Mouse (Mus musculus): ENCODE measurements around the gene Plin5. TPM values are rescaled to one million over a fixed set of nuclear protein-coding genes. Genes with fewer than 3 reads are reported as not detected.

Gene Plin5
- polyA plus RNA-seq, 1 experiment from 2014 or later, result not detected

- H3K4me3 ChIP-seq (replicated peaks), result no peak overlapping the region
- no peak overlapping the region for H3K9ac ChIP-seq
- peaks cover 15% of the 10 kb centered on the region for H3K4me1 ChIP-seq
- no peak overlapping the region for H3K27ac ChIP-seq
- no peaks in the 10 kb centered on the region for H3K9me3 ChIP-seq
- peaks cover 9% of the 10 kb centered on the region; the same call in 1 of the 2 replicates for H3K36me3 ChIP-seq (replicated peaks)
- no peak for ATAC-seq (ENCODE audit: low FRiP score)
- 89% methylated on average over 10 of the region's 10 CpGs for WGBS
- no peak overlapping the region for H3K4me2 ChIP-seq
- peaks cover 26% of the 10 kb centered on the region for H3K27me3 ChIP-seq
Measured at GRCm38 (mm10) chr17:56131136-56131535, 13.7 kb upstream of the Plin5 start.

- peaks cover 12% of the 10 kb centered on the region; the same call in 1 of the 2 replicates for H3K36me3 ChIP-seq (replicated peaks)
- H3K27me3 ChIP-seq, result peaks cover 36% of the 10 kb centered on the region
- whole genome bisulfite sequencing, result 89% methylated on average over 15 of the region's 15 CpGs
- ATAC-seq (ENCODE audit: low FRiP score), result no peak
- no peak overlapping the region for H3K4me2 ChIP-seq
- H3K9me3 ChIP-seq, result no peaks in the 10 kb centered on the region; the same call in 1 of the 2 replicates
- peaks cover 10% of the 10 kb centered on the region for H3K4me1 ChIP-seq
- no peak overlapping the region for H3K9ac ChIP-seq
- no peak overlapping the region for H3K4me3 ChIP-seq (replicated peaks)
- no peak overlapping the region for H3K27ac ChIP-seq
Measured at GRCm38 (mm10) chr17:56128246-56128645, 10.8 kb upstream of the Plin5 start.

DNA sequence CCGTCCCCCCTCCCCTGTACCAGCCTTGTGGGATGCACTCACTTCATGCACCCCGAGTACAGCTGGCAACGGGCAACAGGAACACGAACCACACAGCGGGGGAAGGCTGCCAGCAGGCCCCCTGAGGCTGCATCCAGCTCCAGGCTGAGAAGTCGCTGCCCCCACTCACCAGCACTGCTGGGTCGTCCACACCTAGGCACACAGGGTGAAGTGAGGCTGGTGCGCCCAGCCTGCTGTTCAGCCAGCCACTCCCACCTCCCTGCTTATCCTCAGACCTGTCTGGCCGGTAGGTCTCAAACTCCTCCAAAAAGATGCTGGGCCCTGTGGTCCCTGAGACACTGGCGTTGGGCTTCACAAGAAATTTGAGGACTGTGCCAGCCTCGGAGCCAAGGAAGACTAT is 8.8 kb upstream of the Plin5 start:
- Histone ChIP-seq H3K27ac (no peak overlapping the region), H3K27me3 (peaks cover 56% of the 10 kb centered on the region), H3K9ac (no peak overlapping the region), H3K36me3 (replicated peaks) (peaks cover 12% of the 10 kb centered on the region; the same call in 1 of the 2 replicates), H3K9me3 (peaks cover 9% of the 10 kb centered on the region), H3K4me1 (peaks cover 10% of the 10 kb centered on the region), H3K4me3 (replicated peaks) (no peak overlapping the region), H3K4me2 (no peak overlapping the region)
- WGBS, result 77% methylated on average over 11 of the region's 11 CpGs
- ATAC-seq (ENCODE audit: low FRiP score), result no peak

DNA sequence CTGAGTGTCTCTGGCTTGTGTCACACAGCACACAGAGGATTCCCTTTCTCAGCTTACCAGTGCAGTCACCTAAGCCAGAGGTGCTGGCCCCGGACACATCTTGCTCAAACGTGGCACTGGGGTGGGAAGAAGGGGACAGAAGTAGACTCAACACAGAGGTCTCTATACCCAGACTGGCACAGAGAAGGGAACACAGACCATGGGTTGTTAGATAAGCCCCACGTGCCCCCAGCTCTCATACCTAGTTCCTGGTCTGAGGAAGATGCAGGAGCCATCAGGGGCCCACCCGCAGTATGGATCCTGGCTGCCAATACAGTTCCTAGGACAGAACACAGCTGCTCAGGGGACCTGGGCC is 7.9 kb upstream of the Plin5 start:
- no peak overlapping the region for H3K4me2 ChIP-seq
- H3K36me3 ChIP-seq (replicated peaks), result peaks cover 4% of the 10 kb centered on the region; the same call in 1 of the 2 replicates
- ATAC-seq (ENCODE audit: low FRiP score), result no peak
- H3K4me1 ChIP-seq, result peaks cover 13% of the 10 kb centered on the region
- H3K9ac ChIP-seq, result no peak overlapping the region
- no peak overlapping the region for H3K27ac ChIP-seq
- peaks cover 66% of the 10 kb centered on the region for H3K27me3 ChIP-seq
- H3K4me3 ChIP-seq (replicated peaks), result no peak overlapping the region
- 85% methylated on average over 4 of the region's 4 CpGs for WGBS
- H3K9me3 ChIP-seq, result peaks cover 9% of the 10 kb centered on the region

GRCm38 (mm10) chr17:56124377-56125275 is 7.2 kb upstream of the Plin5 start:
- Histone ChIP-seq H3K4me1 (peaks cover 16% of the 10 kb centered on the region), H3K27me3 (peaks cover 72% of the 10 kb centered on the region), H3K9me3 (peaks cover 9% of the 10 kb centered on the region), H3K4me2 (peak overlapping the region; percentile 57), H3K9ac (peak overlapping the region; percentile 22), H3K36me3 (replicated peaks) (peaks cover 4% of the 10 kb centered on the region; the same call in 1 of the 2 replicates), H3K27ac (no peak overlapping the region), H3K4me3 (replicated peaks) (peak overlapping the region; percentile 36)
- WGBS, result 10% methylated on average over 59 of the region's 59 CpGs
- ATAC-seq (ENCODE audit: low FRiP score), result 0 out of 2 replicates have a peak, but pooled peaks have one; percentile 15

DNA sequence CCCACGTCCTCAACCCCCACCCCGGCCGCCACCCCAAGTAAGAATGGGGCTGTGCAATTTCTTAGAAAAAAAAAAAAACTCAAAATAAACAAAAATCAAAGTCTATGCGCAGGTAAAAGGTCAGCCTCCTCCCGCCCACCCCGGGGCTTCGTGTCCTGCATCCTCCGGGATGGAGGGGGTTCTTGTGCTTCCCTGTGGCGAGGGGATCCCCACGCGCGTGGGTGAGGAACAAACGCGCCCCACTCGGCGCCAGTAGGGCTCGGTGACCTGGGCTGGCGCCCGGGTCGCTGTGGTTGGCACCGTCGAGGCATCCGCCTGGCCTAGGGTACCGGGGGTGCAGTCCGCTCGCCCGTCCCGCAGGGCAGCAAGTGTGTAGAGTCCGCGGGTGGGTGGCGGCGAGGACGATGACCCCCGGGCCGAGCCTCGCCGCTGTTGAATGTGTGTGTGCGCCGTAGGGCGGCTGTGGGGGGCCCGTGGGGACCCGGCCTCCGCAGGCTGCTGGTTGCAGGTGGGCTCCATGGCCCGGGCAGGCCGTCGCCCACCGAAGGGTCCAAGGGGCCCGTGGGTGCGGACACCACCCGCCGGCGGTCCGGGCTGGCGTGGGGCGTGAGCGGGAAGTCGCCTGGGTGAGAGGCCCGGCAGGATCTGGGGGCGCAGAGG is 6.4 kb upstream of the Plin5 start:
- peaks cover 80% of the 10 kb centered on the region for H3K27me3 ChIP-seq
- H3K9ac ChIP-seq, result peak overlapping the region; percentile 22
- ATAC-seq (ENCODE audit: low FRiP score), result 0 out of 2 replicates have a peak, but pooled peaks have one; percentile 9
- H3K27ac ChIP-seq, result no peak overlapping the region
- H3K9me3 ChIP-seq, result peaks cover 9% of the 10 kb centered on the region
- peaks cover 4% of the 10 kb centered on the region; the same call in 1 of the 2 replicates for H3K36me3 ChIP-seq (replicated peaks)
- H3K4me3 ChIP-seq (replicated peaks), result peak overlapping the region; percentile 36
- WGBS, result 53% methylated on average over 59 of the region's 59 CpGs
- peaks cover 16% of the 10 kb centered on the region for H3K4me1 ChIP-seq
- H3K4me2 ChIP-seq, result peak overlapping the region; percentile 57

- no peak overlapping the region for H3K9ac ChIP-seq
- 94% methylated on average over 12 of the region's 12 CpGs for WGBS
Measured at GRCm38 (mm10) chr17:56123161-56123560, 5.8 kb upstream of the Plin5 start.

GRCm38 (mm10) chr17:56121826-56122225 is 4.4 kb upstream of the Plin5 start, which contains the start of gene Lrg1:
TSS of gene Lrg1 (minus strand) at chr17:56122001.
- H3K4me3 ChIP-seq (replicated peaks), result no peak within 1 kb of the TSS
- no peak within 1 kb of the TSS for H3K27ac ChIP-seq
- H3K36me3 ChIP-seq (replicated peaks), result 0 out of 2 replicates have a peak, but pooled peaks cover 4% of the 10 kb centered on the region
- peaks cover 9% of the 10 kb centered on the region for H3K9me3 ChIP-seq
- ATAC-seq (ENCODE audit: low FRiP score), result no peak
- peaks cover 90% of the 10 kb centered on the region for H3K27me3 ChIP-seq
- peaks cover 21% of the 10 kb centered on the region for H3K4me1 ChIP-seq
- H3K4me2 ChIP-seq, result no peak within 1 kb of the TSS
- no peak within 1 kb of the TSS for H3K9ac ChIP-seq
- 46% methylated on average over 2 of the region's 2 CpGs for WGBS

More at GRCm38 (mm10) chr17:56123161-56123560, 5.8 kb upstream of the Plin5 start:
- peaks cover 86% of the 10 kb centered on the region for H3K27me3 ChIP-seq
- ATAC-seq (ENCODE audit: low FRiP score), result no peak
- no peak overlapping the region for H3K4me2 ChIP-seq
- no peak overlapping the region for H3K27ac ChIP-seq
- H3K9me3 ChIP-seq, result peaks cover 9% of the 10 kb centered on the region
- H3K4me3 ChIP-seq (replicated peaks), result no peak overlapping the region
- H3K36me3 ChIP-seq (replicated peaks), result peaks cover 4% of the 10 kb centered on the region; the same call in 1 of the 2 replicates
- H3K4me1 ChIP-seq, result peaks cover 16% of the 10 kb centered on the region

- Histone ChIP-seq H3K4me3 (replicated peaks) (no peak overlapping the region; the same call in 1 of the 2 replicates), H3K4me2 (0 out of 2 replicates have a peak overlapping the region, but pooled peaks have one; percentile 13), H3K27ac (no peak overlapping the region), H3K27me3 (peaks cover 95% of the 10 kb centered on the region), H3K9me3 (peaks cover 9% of the 10 kb centered on the region), H3K4me1 (peaks cover 21% of the 10 kb centered on the region), H3K9ac (no peak overlapping the region), H3K36me3 (replicated peaks) (no peaks in the 10 kb centered on the region)
- 9% methylated on average over 66 of the region's 66 CpGs for WGBS
- no peak for ATAC-seq (ENCODE audit: low FRiP score)
Measured at GRCm38 (mm10) chr17:56119981-56120880, 2.8 kb upstream of the Plin5 start.

DNA sequence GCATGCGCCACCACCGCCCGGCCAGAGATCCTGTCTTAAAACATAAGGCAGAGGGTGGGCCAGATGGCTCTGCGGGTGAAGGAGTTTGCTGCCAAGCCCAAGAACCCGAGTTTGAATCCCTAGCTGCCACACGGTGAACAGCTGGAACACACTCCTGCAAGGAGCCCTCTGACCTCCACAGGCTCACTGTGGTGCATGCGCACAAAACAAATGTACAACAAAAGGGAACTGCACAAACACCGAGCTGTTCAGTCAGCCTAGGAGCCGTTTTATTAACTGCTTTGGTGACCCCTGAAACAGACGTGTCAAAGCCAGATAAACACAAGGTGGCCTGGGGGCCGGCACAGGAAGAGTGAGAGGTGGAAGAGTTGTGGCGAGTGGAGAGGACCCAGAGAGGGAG is 2.0 kb upstream of the Plin5 start:
- Histone ChIP-seq H3K4me2 (no peak overlapping the region), H3K27me3 (peaks cover 90% of the 10 kb centered on the region), H3K27ac (no peak overlapping the region), H3K9me3 (peaks cover 9% of the 10 kb centered on the region), H3K4me1 (peaks cover 17% of the 10 kb centered on the region), H3K36me3 (replicated peaks) (no peaks in the 10 kb centered on the region), H3K4me3 (replicated peaks) (no peak overlapping the region), H3K9ac (no peak overlapping the region)
- no peak for ATAC-seq (ENCODE audit: low FRiP score)
- WGBS, result 53% methylated on average over 12 of the region's 12 CpGs

DNA sequence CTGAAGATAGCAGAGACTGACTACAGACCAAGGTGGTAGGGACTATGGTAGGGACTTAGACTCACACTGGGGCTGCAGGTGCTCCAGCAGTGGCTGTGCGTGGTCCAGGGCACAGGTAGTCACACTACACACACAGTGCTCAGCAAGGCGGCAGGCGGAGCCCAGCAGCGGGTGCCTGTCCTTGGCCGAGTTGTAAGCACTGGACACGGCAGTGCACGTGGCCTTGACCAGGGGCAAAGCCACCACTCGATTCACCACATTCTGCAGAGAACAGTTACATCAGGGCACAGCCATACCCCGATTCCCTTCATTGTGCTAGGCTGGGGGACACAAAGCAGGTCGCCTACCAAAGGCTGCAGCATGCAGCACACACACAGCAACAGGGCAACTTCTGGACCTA is 1.2 kb downstream of the Plin5 start:
- ATAC-seq (ENCODE audit: low FRiP score), result no peak
- no peak overlapping the region for H3K4me3 ChIP-seq (replicated peaks)
- peaks cover 58% of the 10 kb centered on the region for H3K27me3 ChIP-seq
- peaks cover 15% of the 10 kb centered on the region for H3K4me1 ChIP-seq
- H3K9ac ChIP-seq, result no peak overlapping the region
- H3K4me2 ChIP-seq, result no peak overlapping the region
- 82% methylated on average over 10 of the region's 10 CpGs for WGBS
- H3K27ac ChIP-seq, result no peak overlapping the region
- H3K9me3 ChIP-seq, result no peaks in the 10 kb centered on the region
- H3K36me3 ChIP-seq (replicated peaks), result no peaks in the 10 kb centered on the region
